23 mouse cellular contexts compared by ENCODE assay signal in the genomic region with DNA sequence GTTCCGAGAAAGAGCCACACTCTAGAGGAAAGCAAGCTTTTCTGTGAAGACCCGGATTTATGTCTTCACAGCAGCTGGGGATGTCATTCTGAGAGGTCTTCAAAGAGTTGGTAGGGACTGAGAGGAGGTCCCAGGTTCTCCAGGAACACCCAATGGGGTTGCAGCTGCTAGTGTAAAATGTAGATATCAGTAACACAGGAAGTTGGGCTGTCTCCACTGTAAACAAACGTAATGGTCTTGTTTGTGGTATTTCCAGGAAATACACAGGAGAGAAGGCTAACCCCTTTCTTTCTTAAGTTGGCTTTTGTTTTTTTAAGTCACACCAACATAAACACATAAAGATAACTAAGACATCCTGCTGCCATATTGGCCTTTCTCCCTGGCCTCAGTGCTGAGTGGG. TPM values are rescaled to one million over a fixed set of nuclear protein-coding genes. Genes with fewer than 3 reads are reported as not detected.
DNase-seq lines count a peak whose midpoint lies in the region; ATAC-seq and TF ChIP-seq lines count a peak whose summit lies in the region.
"Had no signal": no experiment of that assay in that cellular context is flagged by ENCODE, and none has a peak within 500 bp of the region (broad histone marks: within the 10 kb centered on the region; RNA-seq: fewer than 3 reads in every experiment).

No protein-coding gene starts in this region.

- H3K9me3 ChIP-seq in kidney, postnatal 0 days (replicated peaks; ENCODE audit: low read length): no peaks in the 10 kb centered on the region
- H3K9me3 ChIP-seq in embryonic facial prominence, embryonic 10.5 days: no peaks in the 10 kb centered on the region
- H3K9me3 ChIP-seq: forebrain, embryonic 15.5 days; hindbrain, embryonic 12.5 days; liver, embryonic 13.5 days; midbrain, embryonic 10.5 days; neural tube, embryonic 15.5 days had no signal

- no peaks in the 10 kb centered on the region for H3K4me1 ChIP-seq in kidney, postnatal 0 days (replicated peaks; ENCODE audit: insufficient read depth, low read length)
- H3K4me1 ChIP-seq in embryonic facial prominence, embryonic 10.5 days: peaks cover 3% of the 10 kb centered on the region; the same call in 1 of the 2 replicates
- H3K4me1 ChIP-seq: forebrain, embryonic 15.5 days; hindbrain, embryonic 12.5 days; midbrain, embryonic 10.5 days; neural tube, embryonic 15.5 days had no signal

- 53% methylated on average over 3 of the region's 3 CpGs for WGBS in kidney, postnatal 0 days
- 80% methylated on average over 3 of the region's 3 CpGs for WGBS in embryonic facial prominence, embryonic 10.5 days

- no peak for TF ChIP-seq CTCF in kidney, postnatal 0 days (IDR thresholded peaks at IDR 0.05; ENCODE audit: low read depth)

- peak; percentile 46 for DNase-seq in kidney, postnatal 0 days (ENCODE audit: low spot score)
- DNase-seq in kidney, adult 18-20 months: no peak
- DNase-seq in 416B (ENCODE audit: low read depth): peak; percentile 32
- peak; percentile 74 for DNase-seq in CD4-positive, CD25-positive, alpha-beta regulatory T cell, adult 2 months (ENCODE audit: low read depth, low spot score)
- no peak for DNase-seq in right cerebral cortex, postnatal 4 days
- DNase-seq in embryonic facial prominence, embryonic 10.5 days (ENCODE audit: low spot score): no peak
- DNase-seq: adrenal gland, postnatal 10 days; cerebellum, adult 2 months; cerebellum, postnatal 36 days; gastrocnemius, postnatal 10 days; heart, postnatal 14 days; kidney, adult 8-10 months; kidney, postnatal 4 days; liver, embryonic 13.5 days; lung, adult 2 months had no signal

- H3K9ac ChIP-seq in kidney, postnatal 0 days (ENCODE audit: low read depth, low read length): no peak overlapping the region
- H3K9ac ChIP-seq: forebrain, embryonic 15.5 days; hindbrain, embryonic 12.5 days; liver, embryonic 13.5 days; neural tube, embryonic 15.5 days had no signal

- H3K27ac ChIP-seq in kidney, postnatal 0 days: no peak overlapping the region
- no peak overlapping the region for H3K27ac ChIP-seq in embryonic facial prominence, embryonic 10.5 days (replicated peaks)
- H3K27ac ChIP-seq: forebrain, embryonic 15.5 days; hindbrain, embryonic 12.5 days; liver, embryonic 13.5 days; macrophage; midbrain, embryonic 10.5 days; neural tube, embryonic 15.5 days had no signal

- no peak overlapping the region for H3K4me2 ChIP-seq in kidney, postnatal 0 days (ENCODE audit: low read length)
- H3K4me2 ChIP-seq: forebrain, embryonic 15.5 days; heart, embryonic 11.5 days; hindbrain, embryonic 12.5 days; liver, embryonic 13.5 days; neural tube, embryonic 15.5 days had no signal

- H3K27me3 ChIP-seq in kidney, postnatal 0 days (ENCODE audit: insufficient read depth, low read length): no peaks in the 10 kb centered on the region
- H3K27me3 ChIP-seq in embryonic facial prominence, embryonic 10.5 days (replicated peaks; ENCODE audit: low read depth, poor library complexity, severe bottlenecking): no peaks in the 10 kb centered on the region
- H3K27me3 ChIP-seq: forebrain, embryonic 15.5 days; hindbrain, embryonic 12.5 days; liver, embryonic 13.5 days; neural tube, embryonic 15.5 days had no signal

- no peak overlapping the region for H3K4me3 ChIP-seq in kidney, postnatal 0 days (replicated peaks; ENCODE audit: low read depth, low read length)
- H3K4me3 ChIP-seq in embryonic facial prominence, embryonic 10.5 days: no peak overlapping the region
- H3K4me3 ChIP-seq: forebrain, embryonic 15.5 days; hindbrain, embryonic 12.5 days; liver, embryonic 13.5 days; midbrain, embryonic 10.5 days; neural tube, embryonic 15.5 days had no signal

- H3K36me3 ChIP-seq in kidney, postnatal 0 days (ENCODE audit: insufficient read depth, low read length): no peaks in the 10 kb centered on the region
- no peaks in the 10 kb centered on the region for H3K36me3 ChIP-seq in embryonic facial prominence, embryonic 10.5 days (replicated peaks)
- H3K36me3 ChIP-seq: forebrain, embryonic 15.5 days; hindbrain, embryonic 12.5 days; liver, embryonic 13.5 days; midbrain, embryonic 10.5 days; neural tube, embryonic 15.5 days had no signal

- ATAC-seq in kidney, postnatal 0 days (replicated peaks; ENCODE audit: low FRiP score, low read depth): no peak
- peak; percentile 85 for ATAC-seq in activated CD4-positive, CD25-positive, alpha-beta regulatory T cell, adult 4 months
- ATAC-seq: forebrain, embryonic 15.5 days; midbrain, embryonic 16.5 days had no signal

RNA-seq across cellular contexts. Expression of a gene that starts 17.0 kb away (rescaled TPM):
- polyA plus RNA-seq in kidney, postnatal 0 days (2015; fragmentation: Nextera tagmentation; extraction: Ambion mirVana): 173 and 178 TPM in 2 replicates
- polyA plus RNA-seq in activated CD4-positive, CD25-positive, alpha-beta regulatory T cell, adult 4 months (2017; shearing (Covaris generic)): 100 to 1,000 TPM; 115 to 149 TPM
- 9.7 and 10.9 TPM in 2 replicates for polyA plus RNA-seq in embryonic facial prominence, embryonic 10.5 days (2016; fragmentation: Nextera tagmentation; extraction: Ambion mirVana)

RNA-seq across cellular contexts. Expression of a gene that starts 34.7 kb away (rescaled TPM):
- polyA plus RNA-seq in kidney, postnatal 0 days (2015; fragmentation: Nextera tagmentation; extraction: Ambion mirVana): 3.6 TPM in 2 replicates
- polyA plus RNA-seq in activated CD4-positive, CD25-positive, alpha-beta regulatory T cell, adult 4 months (2017; shearing (Covaris generic)): 1 to 10 TPM; 3.2 to 3.5 TPM
- polyA plus RNA-seq in embryonic facial prominence, embryonic 10.5 days (2016; fragmentation: Nextera tagmentation; extraction: Ambion mirVana): 1.00 and 1.6 TPM in 2 replicates

RNA-seq across cellular contexts. Expression of a gene that starts 37.6 kb away (rescaled TPM):
- 28.7 and 34.7 TPM in 2 replicates for polyA plus RNA-seq in kidney, postnatal 0 days (2015; fragmentation: Nextera tagmentation; extraction: Ambion mirVana)
- polyA plus RNA-seq in activated CD4-positive, CD25-positive, alpha-beta regulatory T cell, adult 4 months (2017; shearing (Covaris generic)): 10 to 100 TPM; 67.4 to 73.6 TPM
- polyA plus RNA-seq in embryonic facial prominence, embryonic 10.5 days (2016; fragmentation: Nextera tagmentation; extraction: Ambion mirVana): 65.5 and 71.5 TPM in 2 replicates

Comparison
In these comparisons a context has a peak if more than half of its experiments do, and no peak if none do; other contexts are left out.
1. DNase-seq: peak in kidney, postnatal 0 days (single experiment), 416B (single experiment) and CD4-positive, CD25-positive, alpha-beta regulatory T cell, adult 2 months (single experiment); none in kidney, adult 18-20 months (single experiment), right cerebral cortex, postnatal 4 days (single experiment) and embryonic facial prominence, embryonic 10.5 days (single experiment).